Mouse (Mus musculus): ENCODE results near the gene Fam50a. TPM values are rescaled to one million over a fixed set of nuclear protein-coding genes. Genes with fewer than 3 reads are reported as not detected.

Fam50a gene
- 23.5 TPM for polyA plus RNA-seq (2014; fragmentation: Illumina TruSeq; extraction: RNeasy Lipid Tissue Mini Kit (QIAGEN cat#74804); ENCODE audit: low read depth, low replicate concordance)

GRCm38 (mm10) chrX:74312540-74313464 lies at the start of gene Fam50a:
Fam50a (plus strand) TSS chrX:74313033.

GRCm38 (mm10) chrX:74270062-74270901 lies 42.6 kb upstream of the Fam50a start, which contains the start of gene Rpl10:
Rpl10 (plus strand) TSS chrX:74270812.

GRCm38 (mm10) chrX:74281732-74282394 lies 31.0 kb upstream of the Fam50a start, which contains the start of the genes Taz and Dnase1l1:
Taz (plus strand) TSS chrX:74281912.
Dnase1l1 (minus strand) TSS chrX:74282337.

GRCm38 (mm10) chrX:74296538-74297448 lies 16.0 kb upstream of the Fam50a start, which contains the start of gene Atp6ap1:
Atp6ap1 (plus strand) TSS chrX:74297097.

GRCm38 (mm10) chrX:74304867-74305700 lies 7.7 kb upstream of the Fam50a start, which contains the start of gene Gdi1:
Gdi1 (plus strand) TSS chrX:74304998.

GRCm38 (mm10) chrX:74328725-74329161 lies 15.9 kb downstream of the Fam50a start, which contains the start of gene Plxna3:
Plxna3 (plus strand) TSS chrX:74329066.

GRCm38 (mm10) chrX:74353467-74353770 lies 40.6 kb downstream of the Fam50a start, which contains the start of gene Lage3:
Lage3 (minus strand) TSS chrX:74353618.

Other genes with a start within 250 kb of the Fam50a start
- gene Opn1mw, start 185.6 kb upstream of the Fam50a start, polyA plus RNA-seq (2014; fragmentation: Illumina TruSeq; extraction: RNeasy Lipid Tissue Mini Kit (QIAGEN cat#74804); ENCODE audit: low read depth, low replicate concordance) = not detected
- gene Mecp2, start 177.7 kb upstream of the Fam50a start, polyA plus RNA-seq (2014; fragmentation: Illumina TruSeq; extraction: RNeasy Lipid Tissue Mini Kit (QIAGEN cat#74804); ENCODE audit: low read depth, low replicate concordance) = 18.0 TPM
- not detected for gene Tex28, start 145.2 kb upstream of the Fam50a start, polyA plus RNA-seq (2014; fragmentation: Illumina TruSeq; extraction: RNeasy Lipid Tissue Mini Kit (QIAGEN cat#74804); ENCODE audit: low read depth, low replicate concordance)
- not detected for gene Tktl1, start 135.8 kb upstream of the Fam50a start, polyA plus RNA-seq (2014; fragmentation: Illumina TruSeq; extraction: RNeasy Lipid Tissue Mini Kit (QIAGEN cat#74804); ENCODE audit: low read depth, low replicate concordance)
- 14.1 TPM for gene Flna, start 63.2 kb upstream of the Fam50a start, polyA plus RNA-seq (2014; fragmentation: Illumina TruSeq; extraction: RNeasy Lipid Tissue Mini Kit (QIAGEN cat#74804); ENCODE audit: low read depth, low replicate concordance)
- gene Emd, start 58.3 kb upstream of the Fam50a start, polyA plus RNA-seq (2014; fragmentation: Illumina TruSeq; extraction: RNeasy Lipid Tissue Mini Kit (QIAGEN cat#74804); ENCODE audit: low read depth, low replicate concordance) = 34.6 TPM
- 1,026 TPM for gene Rpl10, start 42.2 kb upstream of the Fam50a start, polyA plus RNA-seq (2014; fragmentation: Illumina TruSeq; extraction: RNeasy Lipid Tissue Mini Kit (QIAGEN cat#74804); ENCODE audit: low read depth, low replicate concordance)
- 37.2 TPM for gene Taz, start 31.1 kb upstream of the Fam50a start, polyA plus RNA-seq (2014; fragmentation: Illumina TruSeq; extraction: RNeasy Lipid Tissue Mini Kit (QIAGEN cat#74804); ENCODE audit: low read depth, low replicate concordance)
- gene Dnase1l1, start 30.7 kb upstream of the Fam50a start, polyA plus RNA-seq (2014; fragmentation: Illumina TruSeq; extraction: RNeasy Lipid Tissue Mini Kit (QIAGEN cat#74804); ENCODE audit: low read depth, low replicate concordance) = 17.5 TPM
- 252 TPM for gene Atp6ap1, start 15.9 kb upstream of the Fam50a start, polyA plus RNA-seq (2014; fragmentation: Illumina TruSeq; extraction: RNeasy Lipid Tissue Mini Kit (QIAGEN cat#74804); ENCODE audit: low read depth, low replicate concordance)
- 120 TPM for gene Gdi1, start 8.0 kb upstream of the Fam50a start, polyA plus RNA-seq (2014; fragmentation: Illumina TruSeq; extraction: RNeasy Lipid Tissue Mini Kit (QIAGEN cat#74804); ENCODE audit: low read depth, low replicate concordance)
- gene Plxna3, start 16.0 kb downstream of the Fam50a start, polyA plus RNA-seq (2014; fragmentation: Illumina TruSeq; extraction: RNeasy Lipid Tissue Mini Kit (QIAGEN cat#74804); ENCODE audit: low read depth, low replicate concordance) = 0.12 TPM
- gene Lage3, start 40.6 kb downstream of the Fam50a start, polyA plus RNA-seq (2014; fragmentation: Illumina TruSeq; extraction: RNeasy Lipid Tissue Mini Kit (QIAGEN cat#74804); ENCODE audit: low read depth, low replicate concordance) = 13.5 TPM
- 43.2 TPM for gene Ubl4a, start 60.2 kb downstream of the Fam50a start, polyA plus RNA-seq (2014; fragmentation: Illumina TruSeq; extraction: RNeasy Lipid Tissue Mini Kit (QIAGEN cat#74804); ENCODE audit: low read depth, low replicate concordance)
- gene Slc10a3, start 60.3 kb downstream of the Fam50a start, polyA plus RNA-seq (2014; fragmentation: Illumina TruSeq; extraction: RNeasy Lipid Tissue Mini Kit (QIAGEN cat#74804); ENCODE audit: low read depth, low replicate concordance) = 6.3 TPM
- 8.2 TPM for gene Fam3a, start 80.2 kb downstream of the Fam50a start, polyA plus RNA-seq (2014; fragmentation: Illumina TruSeq; extraction: RNeasy Lipid Tissue Mini Kit (QIAGEN cat#74804); ENCODE audit: low read depth, low replicate concordance)
- 30.2 TPM for gene Ikbkg, start 80.3 kb downstream of the Fam50a start, polyA plus RNA-seq (2014; fragmentation: Illumina TruSeq; extraction: RNeasy Lipid Tissue Mini Kit (QIAGEN cat#74804); ENCODE audit: low read depth, low replicate concordance)
- gene G6pdx, start 116.2 kb downstream of the Fam50a start, polyA plus RNA-seq (2014; fragmentation: Illumina TruSeq; extraction: RNeasy Lipid Tissue Mini Kit (QIAGEN cat#74804); ENCODE audit: low read depth, low replicate concordance) = 9.0 TPM
- not detected for gene Gm6880, start 168.4 kb downstream of the Fam50a start, polyA plus RNA-seq (2014; fragmentation: Illumina TruSeq; extraction: RNeasy Lipid Tissue Mini Kit (QIAGEN cat#74804); ENCODE audit: low read depth, low replicate concordance)